Mouse (Mus musculus): ENCODE data around the gene Mybbp1a. TPM values are rescaled to one million over a fixed set of nuclear protein-coding genes. Genes with fewer than 3 reads are reported as not detected.

The Mybbp1a gene
- polyA plus RNA-seq, 1 experiment from 2014 or later = 145 TPM

DNA sequence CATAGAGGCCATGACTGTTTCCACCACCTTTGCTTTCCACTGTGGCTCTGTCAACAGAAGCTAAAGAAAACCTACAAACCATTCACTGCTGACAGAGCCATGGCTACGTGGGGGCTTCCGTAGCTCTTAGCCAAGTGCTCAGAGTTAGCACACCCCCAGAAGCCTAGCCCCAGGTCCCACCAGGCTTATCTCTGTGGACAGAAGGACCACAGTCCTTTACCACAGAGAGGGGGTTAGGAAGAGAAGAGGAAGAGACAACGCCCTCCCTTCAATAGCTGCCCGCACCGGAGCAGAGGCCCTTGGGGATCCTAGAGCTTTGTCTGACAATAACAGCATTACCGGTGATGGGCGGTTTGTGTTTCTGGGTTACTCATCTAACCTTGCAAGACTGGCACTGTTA, 34.3 kb downstream of the Mybbp1a start:
- no peak overlapping the region for H3K9ac ChIP-seq (ENCODE audit: low read length)
- no peaks in the 10 kb centered on the region for H3K27me3 ChIP-seq (ENCODE audit: control insufficient read depth, insufficient read depth, low read length)
- no peaks in the 10 kb centered on the region for H3K4me1 ChIP-seq (ENCODE audit: control insufficient read depth, insufficient read depth, low read length)
- no peak overlapping the region for H3K4me3 ChIP-seq (ENCODE audit: low read depth, low read length)
- no peaks in the 10 kb centered on the region for H3K9me3 ChIP-seq (ENCODE audit: control insufficient read depth, low read length)
- no peaks in the 10 kb centered on the region for H3K36me3 ChIP-seq (ENCODE audit: control insufficient read depth, insufficient read depth, low read length)
- ATAC-seq (ENCODE audit: insufficient read depth, low FRiP score, low TSS enrichment) (no peak), DNase-seq (ENCODE audit: low spot score) (no peak)
- 81% methylated on average over 7 of the region's 7 CpGs for WGBS
- H3K4me2 ChIP-seq (ENCODE audit: low read depth) = no peak overlapping the region
- no peak overlapping the region for H3K27ac ChIP-seq (ENCODE audit: low read depth, low read length)

GRCm38 (mm10) chr11:72476074-72476625, 35.0 kb downstream of the Mybbp1a start:
- H3K27me3 ChIP-seq (ENCODE audit: control insufficient read depth, insufficient read depth, low read length) = no peaks in the 10 kb centered on the region
- no peak overlapping the region for H3K27ac ChIP-seq (ENCODE audit: low read depth, low read length)
- H3K36me3 ChIP-seq (ENCODE audit: control insufficient read depth, insufficient read depth, low read length) = no peaks in the 10 kb centered on the region
- ATAC-seq (ENCODE audit: insufficient read depth, low FRiP score, low TSS enrichment) = no peak
- H3K4me2 ChIP-seq (ENCODE audit: low read depth) = no peak overlapping the region
- H3K9me3 ChIP-seq (ENCODE audit: control insufficient read depth, low read length) = no peaks in the 10 kb centered on the region
- no peak overlapping the region for H3K4me3 ChIP-seq (ENCODE audit: low read depth, low read length)
- WGBS = 68% methylated on average over 7 of the region's 7 CpGs
- H3K9ac ChIP-seq (ENCODE audit: low read length) = no peak overlapping the region
- DNase-seq (ENCODE audit: low spot score) = no peak
- no peaks in the 10 kb centered on the region for H3K4me1 ChIP-seq (ENCODE audit: control insufficient read depth, insufficient read depth, low read length)

DNA sequence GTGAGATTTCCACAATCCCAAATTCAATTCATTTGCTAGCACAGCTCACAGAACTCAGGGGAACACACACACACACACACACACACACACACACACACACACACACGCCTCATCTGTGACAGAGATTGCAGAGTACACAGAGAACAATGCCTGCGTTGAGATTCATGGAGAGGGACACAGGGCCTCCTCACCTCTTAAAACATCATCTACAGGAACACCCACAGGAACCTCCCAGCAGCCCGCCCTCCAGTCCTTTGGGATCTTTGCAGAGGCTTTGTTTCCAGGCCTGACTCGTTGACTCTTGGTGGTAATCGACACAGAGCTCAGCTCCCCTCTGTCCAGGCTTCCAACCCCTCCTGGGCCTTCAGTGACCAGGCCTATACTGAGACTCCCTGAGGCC, 36.0 kb downstream of the Mybbp1a start:
- ATAC-seq (ENCODE audit: insufficient read depth, low FRiP score, low TSS enrichment) (no peak), DNase-seq (ENCODE audit: low spot score) (no peak)
- no peaks in the 10 kb centered on the region for H3K36me3 ChIP-seq (ENCODE audit: control insufficient read depth, insufficient read depth, low read length)
- H3K9me3 ChIP-seq (ENCODE audit: control insufficient read depth, low read length) = no peaks in the 10 kb centered on the region
- no peaks in the 10 kb centered on the region for H3K4me1 ChIP-seq (ENCODE audit: control insufficient read depth, insufficient read depth, low read length)
- no peak overlapping the region for H3K9ac ChIP-seq (ENCODE audit: low read length)
- H3K27ac ChIP-seq (ENCODE audit: low read depth, low read length) = no peak overlapping the region
- H3K4me3 ChIP-seq (ENCODE audit: low read depth, low read length) = no peak overlapping the region
- WGBS = 38% methylated on average over 5 of the region's 5 CpGs
- no peaks in the 10 kb centered on the region for H3K27me3 ChIP-seq (ENCODE audit: control insufficient read depth, insufficient read depth, low read length)
- no peak overlapping the region for H3K4me2 ChIP-seq (ENCODE audit: low read depth)

DNA sequence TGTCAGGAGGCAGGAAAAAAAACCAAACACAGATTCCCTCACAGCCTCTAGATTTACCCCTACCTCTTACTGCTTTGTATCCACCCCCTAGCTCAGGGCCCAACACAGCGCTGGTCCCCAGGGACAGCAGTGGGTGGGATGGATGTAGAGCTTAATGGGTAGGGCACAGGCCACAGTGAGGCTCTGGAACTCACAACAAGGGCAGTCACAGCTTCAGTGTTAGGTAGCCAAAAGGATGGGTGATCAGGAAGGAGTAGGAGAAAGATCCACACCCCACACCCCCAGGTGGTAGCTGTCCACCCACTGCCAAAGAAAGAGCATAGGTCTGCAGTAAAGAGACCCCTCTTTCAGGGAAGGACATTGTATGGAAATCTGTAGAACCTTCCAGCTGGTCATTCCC, 36.5 kb downstream of the Mybbp1a start:
- whole genome bisulfite sequencing = 95% methylated on average over 1 of the region's 1 CpGs
- Histone ChIP-seq H3K36me3 (ENCODE audit: control insufficient read depth, insufficient read depth, low read length) (no peaks in the 10 kb centered on the region), H3K9me3 (ENCODE audit: control insufficient read depth, low read length) (no peaks in the 10 kb centered on the region), H3K27me3 (ENCODE audit: control insufficient read depth, insufficient read depth, low read length) (no peaks in the 10 kb centered on the region), H3K4me1 (ENCODE audit: control insufficient read depth, insufficient read depth, low read length) (no peaks in the 10 kb centered on the region), H3K27ac (ENCODE audit: low read depth, low read length) (no peak overlapping the region), H3K9ac (ENCODE audit: low read length) (no peak overlapping the region), H3K4me2 (ENCODE audit: low read depth) (no peak overlapping the region), H3K4me3 (ENCODE audit: low read depth, low read length) (no peak overlapping the region)
- DNase-seq (ENCODE audit: low spot score) (no peak), ATAC-seq (ENCODE audit: insufficient read depth, low FRiP score, low TSS enrichment) (no peak)

- ATAC-seq (ENCODE audit: insufficient read depth, low FRiP score, low TSS enrichment) (no peak), DNase-seq (ENCODE audit: low spot score) (no peak)
- H3K9me3 ChIP-seq (ENCODE audit: control insufficient read depth, low read length) = no peaks in the 10 kb centered on the region
- H3K9ac ChIP-seq (ENCODE audit: low read length) = no peak overlapping the region
- WGBS = 81% methylated on average over 6 of the region's 6 CpGs
- no peaks in the 10 kb centered on the region for H3K27me3 ChIP-seq (ENCODE audit: control insufficient read depth, insufficient read depth, low read length)
- no peak overlapping the region for H3K27ac ChIP-seq (ENCODE audit: low read depth, low read length)
- no peaks in the 10 kb centered on the region for H3K4me1 ChIP-seq (ENCODE audit: control insufficient read depth, insufficient read depth, low read length)
- H3K4me2 ChIP-seq (ENCODE audit: low read depth) = no peak overlapping the region
- no peaks in the 10 kb centered on the region for H3K36me3 ChIP-seq (ENCODE audit: control insufficient read depth, insufficient read depth, low read length)
- H3K4me3 ChIP-seq (ENCODE audit: low read depth, low read length) = no peak overlapping the region
Observed at GRCm38 (mm10) chr11:72478228-72478627, 37.1 kb downstream of the Mybbp1a start.

DNA sequence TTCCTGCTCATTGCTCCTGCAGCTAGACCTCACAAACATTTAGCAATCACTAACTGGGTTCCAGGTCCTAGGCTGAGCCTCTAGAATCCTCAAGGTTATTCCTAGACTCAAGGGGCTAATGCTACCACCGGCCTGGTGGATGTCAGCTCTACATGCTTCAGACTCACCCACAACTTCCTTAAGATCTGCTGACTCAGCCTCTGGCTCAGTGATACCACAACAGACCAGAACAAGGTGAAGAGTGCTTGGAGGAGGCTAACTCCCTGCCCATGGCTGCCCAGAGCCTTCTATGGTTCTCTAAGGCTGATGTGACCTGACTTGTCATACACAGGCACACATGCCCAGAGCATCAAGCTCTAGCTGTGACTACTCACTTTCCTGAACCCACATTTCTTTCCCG, 38.3 kb downstream of the Mybbp1a start:
- ATAC-seq (ENCODE audit: insufficient read depth, low FRiP score, low TSS enrichment) (no peak), DNase-seq (ENCODE audit: low spot score) (no peak)
- H3K9me3 ChIP-seq (ENCODE audit: control insufficient read depth, low read length) = no peaks in the 10 kb centered on the region
- no peaks in the 10 kb centered on the region for H3K27me3 ChIP-seq (ENCODE audit: control insufficient read depth, insufficient read depth, low read length)
- H3K4me1 ChIP-seq (ENCODE audit: control insufficient read depth, insufficient read depth, low read length) = no peaks in the 10 kb centered on the region
- no peak overlapping the region for H3K4me3 ChIP-seq (ENCODE audit: low read depth, low read length)
- no peaks in the 10 kb centered on the region for H3K36me3 ChIP-seq (ENCODE audit: control insufficient read depth, insufficient read depth, low read length)
- H3K4me2 ChIP-seq (ENCODE audit: low read depth) = no peak overlapping the region
- 79% methylated on average over 2 of the region's 2 CpGs for WGBS
- H3K9ac ChIP-seq (ENCODE audit: low read length) = no peak overlapping the region
- H3K27ac ChIP-seq (ENCODE audit: low read depth, low read length) = no peak overlapping the region

- Histone ChIP-seq H3K9me3 (ENCODE audit: control insufficient read depth, low read length) (no peaks in the 10 kb centered on the region), H3K4me3 (ENCODE audit: low read depth, low read length) (no peak overlapping the region), H3K4me1 (ENCODE audit: control insufficient read depth, insufficient read depth, low read length) (no peaks in the 10 kb centered on the region; the same call in 1 of the 2 replicates), H3K9ac (ENCODE audit: low read length) (no peak overlapping the region), H3K4me2 (ENCODE audit: low read depth) (no peak overlapping the region), H3K27ac (ENCODE audit: low read depth, low read length) (no peak overlapping the region), H3K36me3 (ENCODE audit: control insufficient read depth, insufficient read depth, low read length) (no peaks in the 10 kb centered on the region), H3K27me3 (ENCODE audit: control insufficient read depth, insufficient read depth, low read length) (no peaks in the 10 kb centered on the region)
- 79% methylated on average over 5 of the region's 5 CpGs for WGBS
- DNase-seq (ENCODE audit: low spot score) = no peak
- ATAC-seq (ENCODE audit: insufficient read depth, low FRiP score, low TSS enrichment) = no peak
Observed at GRCm38 (mm10) chr11:72481313-72481712, 40.2 kb downstream of the Mybbp1a start.

- H3K27me3 ChIP-seq (ENCODE audit: control insufficient read depth, insufficient read depth, low read length) = no peaks in the 10 kb centered on the region
- no peaks in the 10 kb centered on the region; the same call in 1 of the 2 replicates for H3K4me1 ChIP-seq (ENCODE audit: control insufficient read depth, insufficient read depth, low read length)
- no peak overlapping the region for H3K9ac ChIP-seq (ENCODE audit: low read length)
- H3K4me3 ChIP-seq (ENCODE audit: low read depth, low read length) = no peak overlapping the region
- ATAC-seq (ENCODE audit: insufficient read depth, low FRiP score, low TSS enrichment) (no peak), DNase-seq (ENCODE audit: low spot score) (no peak)
- no peak overlapping the region for H3K4me2 ChIP-seq (ENCODE audit: low read depth)
- H3K36me3 ChIP-seq (ENCODE audit: control insufficient read depth, insufficient read depth, low read length) = no peaks in the 10 kb centered on the region
- H3K27ac ChIP-seq (ENCODE audit: low read depth, low read length) = no peak overlapping the region
- no peaks in the 10 kb centered on the region for H3K9me3 ChIP-seq (ENCODE audit: control insufficient read depth, low read length)
- WGBS = 82% methylated on average over 4 of the region's 4 CpGs
Observed at GRCm38 (mm10) chr11:72481952-72482351, 40.8 kb downstream of the Mybbp1a start.

DNA sequence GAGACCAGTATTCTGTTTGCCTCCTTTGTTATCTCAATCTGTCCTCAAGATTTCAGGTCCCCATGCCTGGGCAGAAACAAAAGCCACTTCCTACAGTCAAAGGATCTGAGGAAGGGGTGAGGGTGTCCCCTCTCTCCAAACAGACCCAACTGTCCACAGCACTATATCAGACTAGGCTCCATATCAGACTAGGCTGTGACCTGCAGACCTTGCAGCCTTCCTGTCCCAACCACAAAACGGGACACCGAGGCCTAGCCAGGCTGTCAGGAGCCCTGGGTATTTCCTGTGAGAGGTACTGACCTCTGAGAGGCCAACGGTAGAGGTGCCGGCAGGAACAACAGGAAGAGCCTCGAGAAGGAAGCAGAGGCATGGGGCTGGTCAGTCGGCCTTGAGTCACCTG, 43.4 kb downstream of the Mybbp1a start:
- H3K9ac ChIP-seq (ENCODE audit: low read length) = no peak overlapping the region
- no peak overlapping the region for H3K4me3 ChIP-seq (ENCODE audit: low read depth, low read length)
- DNase-seq (ENCODE audit: low spot score) = no peak
- H3K27me3 ChIP-seq (ENCODE audit: control insufficient read depth, insufficient read depth, low read length) = peaks cover 19% of the 10 kb centered on the region
- no peak overlapping the region for H3K4me2 ChIP-seq (ENCODE audit: low read depth)
- no peaks in the 10 kb centered on the region for H3K36me3 ChIP-seq (ENCODE audit: control insufficient read depth, insufficient read depth, low read length)
- 70% methylated on average over 6 of the region's 6 CpGs for WGBS
- H3K4me1 ChIP-seq (ENCODE audit: control insufficient read depth, insufficient read depth, low read length) = no peaks in the 10 kb centered on the region; the same call in 1 of the 2 replicates
- ATAC-seq (ENCODE audit: insufficient read depth, low FRiP score, low TSS enrichment) = no peak
- H3K9me3 ChIP-seq (ENCODE audit: control insufficient read depth, low read length) = no peaks in the 10 kb centered on the region
- H3K27ac ChIP-seq (ENCODE audit: low read depth, low read length) = no peak overlapping the region
